Mouse (Mus musculus) kidney, adult 2 months (tissue): ENCODE results near the gene Nudt4.

Experiments
- CTCF ChIP-seq: fragments of 200-500 bp; conservative IDR thresholded peaks from 2 replicates; pipeline ENCODE4 v1.5.1; 2011; ENCODE audit warnings: low read depth, mild to moderate bottlenecking, control low read depth, low read length, moderate library complexity, mixed read lengths; ENCODE audit not compliant: insufficient read depth, insufficient read length
- POLR2A ChIP-seq: fragments of 200-500 bp; IDR thresholded peaks from one replicate; pipeline ENCODE4 v1.6.1; 2011; ENCODE audit warnings: low read depth, low read length, control low read depth

GRCm38 (mm10) chr10:95569441-95569840, 5.5 kb upstream of the Nudt4 start:
- TF ChIP-seq POLR2A (no peak), CTCF (no peak)
